Mouse (Mus musculus) olfactory bulb, adult 2 months (tissue): Measurements from ENCODE around the gene Efcab12.

Source experiments
- CTCF ChIP-seq: fragments of 200-500 bp; IDR thresholded peaks from 2 replicates; pipeline ENCODE4 v1.5.1; 2012; ENCODE audit warnings: low read depth, mild to moderate bottlenecking, low read length, moderate library complexity; ENCODE audit not compliant: insufficient read depth
- POLR2A ChIP-seq: fragments of 200-500 bp; IDR thresholded peaks from 2 replicates; pipeline ENCODE4 v1.6.1; 2012; ENCODE audit warnings: mild to moderate bottlenecking, low read depth, low read length, moderate library complexity; ENCODE audit not compliant: insufficient read depth

- no peak for TF ChIP-seq POLR2A
- no peak for TF ChIP-seq CTCF
Observed at GRCm38 (mm10) chr6:115884018-115884417, 45.8 kb upstream of the Efcab12 start.
